Mouse (Mus musculus) lung, embryonic 14.5 days (tissue): ENCODE data around the gene Gtf2e1. TPM values are rescaled to one million over a fixed set of nuclear protein-coding genes. Genes with fewer than 3 reads are reported as not detected.

ENCODE experiments used
- ATAC-seq: fragments of 200-750 bp; cut with Nextera tagmentation; 2 replicates; pipeline ENCODE4 v1.8.0; 2017; ENCODE audit warnings: mild to moderate bottlenecking, moderate TSS enrichment, moderate library complexity; ENCODE audit not compliant: insufficient read depth
- DNase-seq: peaks from one replicate; pipeline ENCODE4 v3.0.0-alpha.2; 2015
- H3K27ac ChIP-seq: fragments of 300-500 bp; sonication (generic); 2 replicates; pipeline ENCODE4 v1.5.1; 2014; ENCODE audit warnings: low read depth, mild to moderate bottlenecking, moderate library complexity
- H3K27me3 ChIP-seq: fragments of 300-500 bp; sonication (generic); 2 replicates; pipeline ENCODE4 v1.6.1; 2014; ENCODE audit warnings: low read length, control low read depth; ENCODE audit not compliant: insufficient read depth
- H3K36me3 ChIP-seq: fragments of 300-500 bp; sonication (generic); 2 replicates; pipeline ENCODE4 v1.6.1; 2014; ENCODE audit warnings: control low read depth; ENCODE audit not compliant: insufficient read depth
- H3K4me1 ChIP-seq: fragments of 300-500 bp; sonication (generic); 2 replicates; pipeline ENCODE4 v1.6.1; 2014; ENCODE audit warnings: antibody characterized with exemption, control low read depth; ENCODE audit not compliant: insufficient read depth
- H3K4me2 ChIP-seq: fragments of 300-500 bp; sonication (generic); 2 replicates; pipeline ENCODE4 v1.6.1; 2014; ENCODE audit warnings: mild to moderate bottlenecking
- H3K4me3 ChIP-seq: fragments of 300-500 bp; sonication (generic); 2 replicates; pipeline ENCODE4 v1.5.1; 2014; ENCODE audit warnings: low read depth, low read length
- H3K9ac ChIP-seq: fragments of 300-500 bp; sonication (generic); 2 replicates; pipeline ENCODE4 v1.6.1; 2014
- H3K9me3 ChIP-seq: fragments of 300-500 bp; sonication (generic); 2 replicates; pipeline ENCODE4 v1.6.1; 2016; ENCODE audit warnings: low read depth, low read length, control low read depth
- CTCF ChIP-seq: IDR thresholded peaks from 2 replicates; pipeline ENCODE4 v1.5.1; 2016; ENCODE audit warnings: antibody characterized with exemption, low read depth
- WGBS: fragments of 180-500 bp; shearing (Covaris S2); extraction: QIAGEN DNeasy Blood & Tissue Kit; methylation state at CpG from one replicate; pipeline ENCODE4 v1.1.7; 2014; 5-methylcytosine and 5-hydroxymethylcytosine counted together
- polyA plus RNA-seq: library from polyadenylated mRNA; unstranded; fragments of >200 nt; fragmentation: Nextera tagmentation; extraction: Ambion mirVana; gene quantifications from 2 replicates; pipeline ENCODE4 v1.2.1, GENCODE M21; 2014

Gene Gtf2e1
- polyA plus RNA-seq, 1 experiment from 2014 or later: 28.9 TPM

- ATAC-seq (no peak), DNase-seq (no peak)
- H3K27ac ChIP-seq: no peak overlapping the region
Observed at GRCm38 (mm10) chr16:37486826-37487612, 52.6 kb downstream of the Gtf2e1 start.

GRCm38 (mm10) chr16:37478311-37479291 lies 61.0 kb downstream of the Gtf2e1 start:
- no peak for ATAC-seq
- DNase-seq: no peak
- Histone ChIP-seq H3K4me1 (no peaks in the 10 kb centered on the region), H3K9me3 (no peaks in the 10 kb centered on the region), H3K27ac (no peak overlapping the region), H3K27me3 (no peaks in the 10 kb centered on the region), H3K4me3 (no peak overlapping the region), H3K9ac (no peak overlapping the region), H3K4me2 (no peak overlapping the region), H3K36me3 (no peaks in the 10 kb centered on the region)
- no peak for TF ChIP-seq CTCF
- 80% methylated on average over 10 of the region's 10 CpGs for WGBS

More at GRCm38 (mm10) chr16:37486826-37487612, 52.6 kb downstream of the Gtf2e1 start:
- Histone ChIP-seq H3K36me3 (no peaks in the 10 kb centered on the region), H3K9me3 (no peaks in the 10 kb centered on the region), H3K4me2 (no peak overlapping the region), H3K4me3 (no peak overlapping the region), H3K9ac (no peak overlapping the region), H3K27me3 (no peaks in the 10 kb centered on the region), H3K4me1 (no peaks in the 10 kb centered on the region)
- TF ChIP-seq CTCF: no peak
- WGBS: 89% methylated on average over 3 of the region's 3 CpGs

- no peaks in the 10 kb centered on the region for H3K9me3 ChIP-seq
- no peaks in the 10 kb centered on the region for H3K36me3 ChIP-seq
- no peak overlapping the region for H3K27ac ChIP-seq
- no peaks in the 10 kb centered on the region for H3K27me3 ChIP-seq
- no peak overlapping the region for H3K4me3 ChIP-seq
- no peak overlapping the region for H3K9ac ChIP-seq
- no peak for DNase-seq
- no peak for ATAC-seq
- H3K4me1 ChIP-seq: no peaks in the 10 kb centered on the region
- H3K4me2 ChIP-seq: no peak overlapping the region
- 40% methylated on average over 5 of the region's 5 CpGs for WGBS
- no peak for TF ChIP-seq CTCF
Observed at GRCm38 (mm10) chr16:37472620-37473312, 66.8 kb downstream of the Gtf2e1 start.

GRCm38 (mm10) chr16:37469595-37469994 lies 70.0 kb downstream of the Gtf2e1 start:
- no peaks in the 10 kb centered on the region for H3K4me1 ChIP-seq

GRCm38 (mm10) chr16:37463981-37464380 lies 75.6 kb downstream of the Gtf2e1 start:
- DNase-seq (no peak), ATAC-seq (no peak)
- H3K4me3 ChIP-seq: no peak overlapping the region
- no peaks in the 10 kb centered on the region for H3K9me3 ChIP-seq
- no peak overlapping the region for H3K27ac ChIP-seq
- TF ChIP-seq CTCF: no peak
- H3K36me3 ChIP-seq: no peaks in the 10 kb centered on the region
- no peak overlapping the region for H3K4me2 ChIP-seq
- no peak overlapping the region for H3K9ac ChIP-seq
- H3K27me3 ChIP-seq: no peaks in the 10 kb centered on the region
- 75% methylated on average over 6 of the region's 6 CpGs for WGBS
- no peaks in the 10 kb centered on the region for H3K4me1 ChIP-seq

More at GRCm38 (mm10) chr16:37469595-37469994, 70.0 kb downstream of the Gtf2e1 start:
- Histone ChIP-seq H3K4me3 (no peak overlapping the region), H3K9me3 (no peaks in the 10 kb centered on the region), H3K27ac (no peak overlapping the region), H3K4me2 (no peak overlapping the region), H3K27me3 (no peaks in the 10 kb centered on the region), H3K9ac (no peak overlapping the region), H3K36me3 (no peaks in the 10 kb centered on the region)
- no peak for TF ChIP-seq CTCF
- ATAC-seq (no peak), DNase-seq (no peak)
- WGBS: 72% methylated on average over 3 of the region's 3 CpGs

- WGBS: 74% methylated on average over 4 of the region's 4 CpGs
- DNase-seq (no peak), ATAC-seq (no peak)
- TF ChIP-seq CTCF: no peak
- H3K27me3 ChIP-seq: no peaks in the 10 kb centered on the region
- H3K27ac ChIP-seq: no peak overlapping the region
- H3K4me2 ChIP-seq: no peak overlapping the region
- H3K36me3 ChIP-seq: no peaks in the 10 kb centered on the region
- no peak overlapping the region for H3K9ac ChIP-seq
- no peak overlapping the region for H3K4me3 ChIP-seq
- H3K9me3 ChIP-seq: no peaks in the 10 kb centered on the region
- no peaks in the 10 kb centered on the region for H3K4me1 ChIP-seq
Observed at GRCm38 (mm10) chr16:37462886-37463285, 76.7 kb downstream of the Gtf2e1 start.
